Mouse (Mus musculus) forebrain, embryonic 13.5 days (tissue): ENCODE measurements at regions not wholly inside any gene's neighbourhood (a gene's known extent, or its start where the extent isn't known, plus 50 kb on each side); places are given as distances from the start of the nearest gene placed in this dataset.

Experiments
- ATAC-seq: fragments of 200-750 bp; cut with Nextera tagmentation; 2 replicates; pipeline ENCODE4 v1.8.0; 2017
- H3K27ac ChIP-seq: fragments of 300-500 bp; sonication (generic); 2 replicates; pipeline ENCODE4 v1.5.1; 2015; ENCODE audit warnings: inconsistent platforms, mild to moderate bottlenecking, moderate library complexity
- H3K27me3 ChIP-seq: fragments of 300-500 bp; sonication (generic); 2 replicates; pipeline ENCODE4 v1.6.1; 2015; ENCODE audit warnings: mild to moderate bottlenecking, inconsistent platforms
- H3K36me3 ChIP-seq: fragments of 300-500 bp; sonication (generic); 2 replicates; pipeline ENCODE4 v1.6.1; 2015; ENCODE audit warnings: mild to moderate bottlenecking, inconsistent platforms; ENCODE audit not compliant: poor library complexity, severe bottlenecking
- H3K4me1 ChIP-seq: fragments of 300-500 bp; sonication (generic); 2 replicates; pipeline ENCODE4 v1.6.1; 2015; ENCODE audit warnings: inconsistent platforms
- H3K4me2 ChIP-seq: fragments of 300-500 bp; sonication (generic); 2 replicates; pipeline ENCODE4 v1.6.1; 2015; ENCODE audit warnings: inconsistent platforms, mild to moderate bottlenecking, moderate library complexity
- H3K4me3 ChIP-seq: fragments of 300-500 bp; sonication (generic); 2 replicates; pipeline ENCODE4 v1.5.1; 2015; ENCODE audit warnings: mild to moderate bottlenecking, inconsistent platforms
- H3K9ac ChIP-seq: fragments of 300-500 bp; sonication (generic); 2 replicates; pipeline ENCODE4 v1.6.1; 2015; ENCODE audit warnings: mild to moderate bottlenecking, inconsistent platforms
- H3K9me3 ChIP-seq: fragments of 300-500 bp; sonication (generic); replicated peaks from 2 replicates; pipeline ENCODE4 v1.6.1; 2016; ENCODE audit warnings: inconsistent platforms
- WGBS: fragments of 180-500 bp; shearing (Covaris S2); methylation state at CpG from one replicate; pipeline ENCODE4 v1.1.7; 2015; 5-methylcytosine and 5-hydroxymethylcytosine counted together

- peaks cover 16% of the 10 kb centered on the region for H3K4me1 ChIP-seq
- H3K36me3 ChIP-seq, result no peaks in the 10 kb centered on the region
- no peaks in the 10 kb centered on the region for H3K27me3 ChIP-seq
- H3K27ac ChIP-seq, result peak overlapping the region; percentile 58; the same call in 1 of the 2 replicates
- H3K4me2 ChIP-seq, result peak overlapping the region; percentile 42
- no peak overlapping the region for H3K9ac ChIP-seq
- H3K4me3 ChIP-seq, result no peak overlapping the region
- peak; percentile 88 for ATAC-seq
- under 1% methylated on average over 10 of the region's 10 CpGs for WGBS
- no peaks in the 10 kb centered on the region for H3K9me3 ChIP-seq
Observed at GRCm38 (mm10) chr3:148343633-148344361, 646.6 kb downstream of the Adgrl2 start.

- H3K4me1 ChIP-seq, result peaks cover 16% of the 10 kb centered on the region
- ATAC-seq, result peak; percentile 83; the same call in 1 of the 2 replicates
- no peaks in the 10 kb centered on the region for H3K36me3 ChIP-seq
- H3K27ac ChIP-seq, result peak overlapping the region; percentile 58; the same call in 1 of the 2 replicates
- H3K9me3 ChIP-seq, result no peaks in the 10 kb centered on the region
- H3K27me3 ChIP-seq, result no peaks in the 10 kb centered on the region
- no peak overlapping the region for H3K4me3 ChIP-seq
- peak overlapping the region; percentile 42 for H3K4me2 ChIP-seq
- no peak overlapping the region for H3K9ac ChIP-seq
- WGBS, result 2% methylated on average over 3 of the region's 3 CpGs
Observed at GRCm38 (mm10) chr3:148343256-148343632, 647.1 kb downstream of the Adgrl2 start.

GRCm38 (mm10) chr3:148339258-148339657 lies 651.1 kb downstream of the Adgrl2 start:
- Histone ChIP-seq H3K4me1 (peaks cover 16% of the 10 kb centered on the region), H3K27ac (no peak overlapping the region), H3K4me3 (no peak overlapping the region), H3K4me2 (no peak overlapping the region), H3K9me3 (no peaks in the 10 kb centered on the region), H3K36me3 (no peaks in the 10 kb centered on the region), H3K9ac (no peak overlapping the region), H3K27me3 (no peaks in the 10 kb centered on the region)
- 78% methylated on average over 2 of the region's 2 CpGs for WGBS
- ATAC-seq, result no peak

- no peak for ATAC-seq
- H3K4me3 ChIP-seq, result no peak overlapping the region
Observed at GRCm38 (mm10) chr3:148336640-148337039, 653.7 kb downstream of the Adgrl2 start.

GRCm38 (mm10) chr3:148336091-148336511 lies 654.3 kb downstream of the Adgrl2 start:
- 81% methylated on average over 15 of the region's 15 CpGs for WGBS
- H3K4me2 ChIP-seq, result no peak overlapping the region
- H3K4me3 ChIP-seq, result no peak overlapping the region
- H3K9me3 ChIP-seq, result no peaks in the 10 kb centered on the region
- H3K27me3 ChIP-seq, result no peaks in the 10 kb centered on the region
- ATAC-seq, result no peak
- H3K9ac ChIP-seq, result no peak overlapping the region
- H3K27ac ChIP-seq, result no peak overlapping the region
- no peaks in the 10 kb centered on the region for H3K36me3 ChIP-seq
- H3K4me1 ChIP-seq, result no peaks in the 10 kb centered on the region

More at GRCm38 (mm10) chr3:148336640-148337039, 653.7 kb downstream of the Adgrl2 start:
- H3K27me3 ChIP-seq, result no peaks in the 10 kb centered on the region
- H3K27ac ChIP-seq, result no peak overlapping the region
- no peak overlapping the region for H3K9ac ChIP-seq
- H3K4me1 ChIP-seq, result no peaks in the 10 kb centered on the region
- H3K36me3 ChIP-seq, result no peaks in the 10 kb centered on the region
- H3K9me3 ChIP-seq, result no peaks in the 10 kb centered on the region
- 75% methylated on average over 6 of the region's 6 CpGs for whole genome bisulfite sequencing
- H3K4me2 ChIP-seq, result no peak overlapping the region

- no peak overlapping the region for H3K9ac ChIP-seq
- WGBS, result 88% methylated on average over 7 of the region's 7 CpGs
- no peak for ATAC-seq
- H3K36me3 ChIP-seq, result no peaks in the 10 kb centered on the region
- H3K27me3 ChIP-seq, result no peaks in the 10 kb centered on the region
- H3K4me1 ChIP-seq, result no peaks in the 10 kb centered on the region
- H3K4me3 ChIP-seq, result no peak overlapping the region
- no peaks in the 10 kb centered on the region for H3K9me3 ChIP-seq
- no peak overlapping the region for H3K4me2 ChIP-seq
- H3K27ac ChIP-seq, result no peak overlapping the region
Observed at GRCm38 (mm10) chr3:148335654-148336053, 654.7 kb downstream of the Adgrl2 start.

- 91% methylated on average over 2 of the region's 2 CpGs for WGBS
- H3K9ac ChIP-seq, result no peak overlapping the region
Observed at GRCm38 (mm10) chr3:148324911-148325621, 665.3 kb downstream of the Adgrl2 start.

GRCm38 (mm10) chr3:148321894-148322293 lies 668.5 kb downstream of the Adgrl2 start:
- Histone ChIP-seq H3K9ac (no peak overlapping the region), H3K9me3 (no peaks in the 10 kb centered on the region), H3K4me1 (no peaks in the 10 kb centered on the region), H3K36me3 (no peaks in the 10 kb centered on the region), H3K27me3 (no peaks in the 10 kb centered on the region), H3K4me3 (no peak overlapping the region), H3K4me2 (no peak overlapping the region), H3K27ac (no peak overlapping the region)
- ATAC-seq, result no peak
- WGBS, result 93% methylated on average over 3 of the region's 3 CpGs

More at GRCm38 (mm10) chr3:148324911-148325621, 665.3 kb downstream of the Adgrl2 start:
- H3K36me3 ChIP-seq, result no peaks in the 10 kb centered on the region
- no peak overlapping the region for H3K27ac ChIP-seq
- no peaks in the 10 kb centered on the region for H3K9me3 ChIP-seq
- no peaks in the 10 kb centered on the region for H3K4me1 ChIP-seq
- H3K4me2 ChIP-seq, result no peak overlapping the region
- ATAC-seq, result no peak
- H3K27me3 ChIP-seq, result no peaks in the 10 kb centered on the region
- no peak overlapping the region for H3K4me3 ChIP-seq

- no peak for ATAC-seq
- Histone ChIP-seq H3K9ac (no peak overlapping the region), H3K9me3 (no peaks in the 10 kb centered on the region), H3K4me2 (no peak overlapping the region), H3K4me3 (no peak overlapping the region), H3K36me3 (no peaks in the 10 kb centered on the region), H3K27ac (no peak overlapping the region), H3K4me1 (no peaks in the 10 kb centered on the region), H3K27me3 (no peaks in the 10 kb centered on the region)
- WGBS, result 95% methylated on average over 3 of the region's 3 CpGs
Observed at GRCm38 (mm10) chr3:148316198-148316597, 674.2 kb downstream of the Adgrl2 start.

- Histone ChIP-seq H3K27ac (no peak overlapping the region), H3K4me2 (no peak overlapping the region), H3K4me1 (no peaks in the 10 kb centered on the region), H3K4me3 (no peak overlapping the region), H3K36me3 (no peaks in the 10 kb centered on the region), H3K9me3 (no peaks in the 10 kb centered on the region), H3K9ac (no peak overlapping the region), H3K27me3 (no peaks in the 10 kb centered on the region)
- 89% methylated on average over 1 of the region's 1 CpGs for WGBS
- no peak for ATAC-seq
Observed at GRCm38 (mm10) chr3:148315286-148315685, 675.1 kb downstream of the Adgrl2 start.

- no peak overlapping the region for H3K4me3 ChIP-seq
- H3K4me1 ChIP-seq, result no peaks in the 10 kb centered on the region
- no peaks in the 10 kb centered on the region for H3K27me3 ChIP-seq
- H3K27ac ChIP-seq, result no peak overlapping the region
- no peak for ATAC-seq
- no peaks in the 10 kb centered on the region for H3K36me3 ChIP-seq
- H3K4me2 ChIP-seq, result no peak overlapping the region
- H3K9me3 ChIP-seq, result no peaks in the 10 kb centered on the region
- WGBS, result 91% methylated on average over 5 of the region's 5 CpGs
- no peak overlapping the region for H3K9ac ChIP-seq
Observed at GRCm38 (mm10) chr3:148295515-148295914, 694.8 kb downstream of the Adgrl2 start.

GRCm38 (mm10) chr3:148278978-148279377 lies 711.4 kb downstream of the Adgrl2 start:
- no peaks in the 10 kb centered on the region for H3K27me3 ChIP-seq
- 29% methylated on average over 3 of the region's 3 CpGs for WGBS

More at GRCm38 (mm10) chr3:148278978-148279377, 711.4 kb downstream of the Adgrl2 start:
- H3K4me1 ChIP-seq, result no peaks in the 10 kb centered on the region
- ATAC-seq, result no peak
- H3K9me3 ChIP-seq, result no peaks in the 10 kb centered on the region
- H3K27ac ChIP-seq, result no peak overlapping the region
- no peak overlapping the region for H3K4me2 ChIP-seq
- no peaks in the 10 kb centered on the region for H3K36me3 ChIP-seq
- no peak overlapping the region for H3K4me3 ChIP-seq
- no peak overlapping the region for H3K9ac ChIP-seq
